Mouse (Mus musculus) cortical plate, adult 2 months (tissue): ENCODE data around the gene Lrrn4cl.

Experiments
- CTCF ChIP-seq: fragments of 200-500 bp; IDR thresholded peaks from 2 replicates; pipeline ENCODE4 v1.5.1; 2011; ENCODE audit warnings: mild to moderate bottlenecking, control low read depth, low read length; ENCODE audit not compliant: insufficient read depth; ENCODE audit errors: extremely low read depth
- POLR2A ChIP-seq: fragments of 200-500 bp; IDR thresholded peaks from 2 replicates; pipeline ENCODE4 v1.6.1; 2011; ENCODE audit warnings: mild to moderate bottlenecking, low read length, control low read depth; ENCODE audit not compliant: insufficient read depth; ENCODE audit errors: extremely low read depth

DNA sequence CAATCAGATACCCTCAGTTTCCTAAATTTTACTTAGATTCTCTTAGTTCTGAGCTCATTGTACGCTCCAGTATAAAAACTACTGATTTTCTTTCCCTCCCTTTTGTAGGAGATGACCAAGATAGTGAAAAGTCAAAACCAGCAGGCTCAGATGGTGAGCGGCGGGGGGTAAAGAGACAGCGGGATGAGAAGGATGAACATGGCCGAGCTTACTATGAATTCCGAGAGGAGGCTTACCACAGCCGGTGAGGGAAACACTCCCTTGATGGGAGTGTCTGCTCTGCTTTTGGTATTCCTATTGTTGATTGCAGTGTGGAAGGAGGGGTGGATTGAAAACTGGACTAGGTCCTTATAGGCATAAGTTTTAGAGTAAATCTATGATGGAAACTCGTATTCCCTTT lies 27.9 kb upstream of the Lrrn4cl start:
- no peak for TF ChIP-seq CTCF
- TF ChIP-seq POLR2A = no peak
